Mouse (Mus musculus): ENCODE data around the gene Nsmce3.

Nsmce3 gene

GRCm38 (mm10) chr7:64872743-64873241, at the start of gene Nsmce3:
TSS of gene Nsmce3 (minus strand) at chr7:64872997.
- peak; percentile 96 for DNase-seq (ENCODE audit: low read depth, low spot score)
- Histone ChIP-seq H3K27me3 (ENCODE audit: control insufficient read depth, insufficient read depth, low read length, poor library complexity, severe bottlenecking) (no peaks in the 10 kb centered on the region), H3K36me3 (ENCODE audit: control insufficient read depth, insufficient read depth, low read length, poor library complexity, severe bottlenecking) (no peaks in the 10 kb centered on the region; the same call in 1 of the 2 replicates)

GRCm38 (mm10) chr7:64921189-64921588, 48.4 kb upstream of the Nsmce3 start:
- Histone ChIP-seq H3K36me3 (ENCODE audit: control insufficient read depth, insufficient read depth, low read length, poor library complexity, severe bottlenecking) (no peaks in the 10 kb centered on the region), H3K27me3 (ENCODE audit: control insufficient read depth, insufficient read depth, low read length, poor library complexity, severe bottlenecking) (no peaks in the 10 kb centered on the region)
- no peak for DNase-seq (ENCODE audit: low read depth, low spot score)

GRCm38 (mm10) chr7:64920735-64921134, 47.9 kb upstream of the Nsmce3 start:
- no peak for DNase-seq (ENCODE audit: low read depth, low spot score)
- Histone ChIP-seq H3K36me3 (ENCODE audit: control insufficient read depth, insufficient read depth, low read length, poor library complexity, severe bottlenecking) (no peaks in the 10 kb centered on the region), H3K27me3 (ENCODE audit: control insufficient read depth, insufficient read depth, low read length, poor library complexity, severe bottlenecking) (no peaks in the 10 kb centered on the region)

DNA sequence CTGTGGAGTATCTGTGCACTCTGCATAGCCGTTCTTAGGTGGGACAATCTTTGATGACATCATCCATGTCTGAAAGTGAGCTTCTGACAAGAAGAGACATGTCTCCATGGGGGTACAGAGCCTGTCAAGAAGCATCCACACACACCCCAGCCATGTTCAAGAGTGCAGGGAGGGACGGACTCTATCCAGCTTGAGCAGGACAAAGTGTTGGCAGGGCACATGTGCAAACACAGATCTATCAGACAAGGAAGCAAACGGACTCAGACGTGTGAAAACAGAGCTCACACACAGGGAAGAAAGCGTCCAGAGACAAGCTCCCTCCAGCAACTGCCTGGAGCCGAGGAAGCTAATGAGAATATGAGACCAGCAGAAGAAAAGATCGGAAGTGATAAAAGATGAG, 43.9 kb upstream of the Nsmce3 start:
- H3K27me3 ChIP-seq (ENCODE audit: control insufficient read depth, insufficient read depth, low read length, poor library complexity, severe bottlenecking), result no peaks in the 10 kb centered on the region
- no peaks in the 10 kb centered on the region for H3K36me3 ChIP-seq (ENCODE audit: control insufficient read depth, insufficient read depth, low read length, poor library complexity, severe bottlenecking)
- DNase-seq (ENCODE audit: low read depth, low spot score), result no peak

DNA sequence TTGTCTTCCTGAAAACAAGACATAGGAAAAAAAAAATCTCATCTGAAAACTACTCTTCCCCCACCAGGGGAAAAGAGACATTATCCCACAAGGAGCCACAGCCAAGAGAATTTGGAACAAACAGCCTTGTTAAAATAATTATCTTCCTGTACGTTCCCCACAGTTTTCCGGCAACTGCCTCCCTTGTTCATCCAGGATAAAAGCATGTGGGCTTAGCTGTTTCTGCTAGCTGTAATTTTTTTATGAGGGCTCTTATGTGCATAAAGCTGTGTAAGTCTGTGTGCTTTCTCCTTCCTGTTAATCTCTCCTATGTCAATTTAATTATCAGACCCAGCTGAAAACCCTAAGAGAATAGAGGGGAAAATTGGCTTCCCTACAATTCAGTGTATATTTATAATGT, 42.3 kb upstream of the Nsmce3 start:
- Histone ChIP-seq H3K36me3 (ENCODE audit: control insufficient read depth, insufficient read depth, low read length, poor library complexity, severe bottlenecking) (no peaks in the 10 kb centered on the region), H3K27me3 (ENCODE audit: control insufficient read depth, insufficient read depth, low read length, poor library complexity, severe bottlenecking) (no peaks in the 10 kb centered on the region)
- DNase-seq (ENCODE audit: low read depth, low spot score), result no peak

- DNase-seq (ENCODE audit: low read depth, low spot score), result no peak
- no peaks in the 10 kb centered on the region for H3K36me3 ChIP-seq (ENCODE audit: control insufficient read depth, insufficient read depth, low read length, poor library complexity, severe bottlenecking)
These were observed 39.1 kb upstream of the Nsmce3 start for GRCm38 (mm10) chr7:64911945-64912344.

GRCm38 (mm10) chr7:64910208-64910607, 37.4 kb upstream of the Nsmce3 start:
- Histone ChIP-seq H3K36me3 (ENCODE audit: control insufficient read depth, insufficient read depth, low read length, poor library complexity, severe bottlenecking) (no peaks in the 10 kb centered on the region), H3K27me3 (ENCODE audit: control insufficient read depth, insufficient read depth, low read length, poor library complexity, severe bottlenecking) (no peaks in the 10 kb centered on the region)
- DNase-seq (ENCODE audit: low read depth, low spot score), result no peak

More at GRCm38 (mm10) chr7:64911945-64912344, 39.1 kb upstream of the Nsmce3 start:
- H3K27me3 ChIP-seq (ENCODE audit: control insufficient read depth, insufficient read depth, low read length, poor library complexity, severe bottlenecking), result no peaks in the 10 kb centered on the region

GRCm38 (mm10) chr7:64906955-64907354, 34.2 kb upstream of the Nsmce3 start:
- no peaks in the 10 kb centered on the region for H3K36me3 ChIP-seq (ENCODE audit: control insufficient read depth, insufficient read depth, low read length, poor library complexity, severe bottlenecking)
- DNase-seq (ENCODE audit: low read depth, low spot score), result no peak
- no peaks in the 10 kb centered on the region for H3K27me3 ChIP-seq (ENCODE audit: control insufficient read depth, insufficient read depth, low read length, poor library complexity, severe bottlenecking)

- H3K27me3 ChIP-seq (ENCODE audit: control insufficient read depth, insufficient read depth, low read length, poor library complexity, severe bottlenecking), result no peaks in the 10 kb centered on the region
- DNase-seq (ENCODE audit: low read depth, low spot score), result no peak
- no peaks in the 10 kb centered on the region for H3K36me3 ChIP-seq (ENCODE audit: control insufficient read depth, insufficient read depth, low read length, poor library complexity, severe bottlenecking)
These were observed 32.7 kb upstream of the Nsmce3 start for GRCm38 (mm10) chr7:64905506-64905905.

- Histone ChIP-seq H3K36me3 (ENCODE audit: control insufficient read depth, insufficient read depth, low read length, poor library complexity, severe bottlenecking) (no peaks in the 10 kb centered on the region), H3K27me3 (ENCODE audit: control insufficient read depth, insufficient read depth, low read length, poor library complexity, severe bottlenecking) (no peaks in the 10 kb centered on the region)
- no peak for DNase-seq (ENCODE audit: low read depth, low spot score)
These were observed 27.5 kb upstream of the Nsmce3 start for GRCm38 (mm10) chr7:64900249-64900648.

DNA sequence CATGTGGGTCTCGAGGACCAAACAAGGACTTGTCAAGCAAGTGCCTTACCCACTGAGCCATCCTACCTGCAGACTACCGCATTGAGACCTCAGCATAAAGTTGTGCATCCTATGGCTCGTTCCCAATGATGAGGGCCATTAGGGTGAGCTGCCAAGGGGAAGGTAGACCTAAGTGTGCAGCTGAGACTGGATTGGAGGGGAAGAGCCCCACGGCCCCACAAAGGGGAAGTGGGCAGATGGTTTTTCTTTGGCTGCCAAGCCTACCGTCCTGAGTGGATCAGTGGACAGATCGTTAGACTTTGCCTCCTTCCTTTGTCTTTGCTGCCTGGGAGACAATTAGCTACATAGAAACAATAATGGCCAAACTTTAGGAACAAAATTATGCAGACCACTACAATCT, 23.8 kb upstream of the Nsmce3 start:
- no peak for DNase-seq (ENCODE audit: low read depth, low spot score)
- Histone ChIP-seq H3K36me3 (ENCODE audit: control insufficient read depth, insufficient read depth, low read length, poor library complexity, severe bottlenecking) (no peaks in the 10 kb centered on the region), H3K27me3 (ENCODE audit: control insufficient read depth, insufficient read depth, low read length, poor library complexity, severe bottlenecking) (no peaks in the 10 kb centered on the region)

- no peak for DNase-seq (ENCODE audit: low read depth, low spot score)
- Histone ChIP-seq H3K36me3 (ENCODE audit: control insufficient read depth, insufficient read depth, low read length, poor library complexity, severe bottlenecking) (no peaks in the 10 kb centered on the region), H3K27me3 (ENCODE audit: control insufficient read depth, insufficient read depth, low read length, poor library complexity, severe bottlenecking) (no peaks in the 10 kb centered on the region)
These were observed 22.9 kb upstream of the Nsmce3 start for GRCm38 (mm10) chr7:64895685-64896101.

GRCm38 (mm10) chr7:64891139-64891538, 18.3 kb upstream of the Nsmce3 start:
- Histone ChIP-seq H3K36me3 (ENCODE audit: control insufficient read depth, insufficient read depth, low read length, poor library complexity, severe bottlenecking) (no peaks in the 10 kb centered on the region), H3K27me3 (ENCODE audit: control insufficient read depth, insufficient read depth, low read length, poor library complexity, severe bottlenecking) (no peaks in the 10 kb centered on the region)
- DNase-seq (ENCODE audit: low read depth, low spot score), result no peak

GRCm38 (mm10) chr7:64889919-64890318, 17.1 kb upstream of the Nsmce3 start:
- Histone ChIP-seq H3K36me3 (ENCODE audit: control insufficient read depth, insufficient read depth, low read length, poor library complexity, severe bottlenecking) (no peaks in the 10 kb centered on the region), H3K27me3 (ENCODE audit: control insufficient read depth, insufficient read depth, low read length, poor library complexity, severe bottlenecking) (no peaks in the 10 kb centered on the region)
- no peak for DNase-seq (ENCODE audit: low read depth, low spot score)

DNA sequence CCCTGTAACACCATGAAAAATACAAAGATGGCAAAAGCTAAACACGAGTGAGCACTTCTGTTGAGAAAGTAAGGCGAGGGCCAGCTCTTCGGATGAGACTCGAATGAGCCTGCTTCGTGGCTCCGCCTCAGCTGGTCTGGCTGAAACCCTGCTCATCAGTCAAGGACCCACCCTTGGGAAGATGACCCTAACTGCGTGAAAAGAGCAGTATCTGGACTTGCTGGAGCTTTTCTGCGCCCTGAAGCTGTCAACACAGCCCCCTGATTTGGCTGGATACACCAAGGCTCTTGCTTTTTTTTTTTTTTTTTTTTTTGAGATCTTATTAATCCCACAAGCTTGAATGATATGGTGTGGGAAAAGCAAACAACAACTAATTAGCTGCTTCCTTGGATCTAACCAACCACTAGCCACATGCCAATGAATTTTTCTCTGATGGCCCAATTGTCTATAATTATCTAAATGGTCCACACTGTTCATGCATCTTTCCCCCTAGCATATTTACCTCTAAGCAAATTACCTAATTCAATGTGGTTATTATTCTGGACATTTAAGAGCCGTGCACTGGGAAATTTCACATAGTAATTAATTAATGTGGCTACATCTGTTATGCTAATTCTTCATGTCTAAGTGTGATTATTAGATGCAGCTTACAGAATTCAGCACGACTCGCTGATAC, 11.5 kb upstream of the Nsmce3 start:
- no peak for DNase-seq (ENCODE audit: low read depth, low spot score)
- Histone ChIP-seq H3K36me3 (ENCODE audit: control insufficient read depth, insufficient read depth, low read length, poor library complexity, severe bottlenecking) (no peaks in the 10 kb centered on the region), H3K27me3 (ENCODE audit: control insufficient read depth, insufficient read depth, low read length, poor library complexity, severe bottlenecking) (no peaks in the 10 kb centered on the region)

- no peak for DNase-seq (ENCODE audit: low read depth, low spot score)
- H3K27me3 ChIP-seq (ENCODE audit: control insufficient read depth, insufficient read depth, low read length, poor library complexity, severe bottlenecking), result no peaks in the 10 kb centered on the region
- no peaks in the 10 kb centered on the region for H3K36me3 ChIP-seq (ENCODE audit: control insufficient read depth, insufficient read depth, low read length, poor library complexity, severe bottlenecking)
These were observed 9.4 kb upstream of the Nsmce3 start for GRCm38 (mm10) chr7:64882243-64882642.

Measured in splenic B cell, adult 2 months (primary cell).